Mouse (Mus musculus): ENCODE measurements around the gene Ssbp3.

GRCm38 (mm10) chr4:106975324-106975723, 64.8 kb downstream of the Ssbp3 start:
- TF ChIP-seq CHD2 (IDR thresholded peaks at IDR 0.05; ENCODE audit: low read depth, low read length) (no peak), HCFC1 (IDR thresholded peaks at IDR 0.05; ENCODE audit: borderline replicate concordance, insufficient read depth, low read length) (no peak)

All from ES-E14 (cell line).